ENCODE assay signal across 8 mouse cellular contexts in genomic region chr15:28070771-28071419, GRCm38 (mm10). TPM values are rescaled to one million over a fixed set of nuclear protein-coding genes. Genes with fewer than 3 reads are reported as not detected.
DNase-seq lines count a peak whose midpoint lies in the region; ATAC-seq and TF ChIP-seq lines count a peak whose summit lies in the region.

No protein-coding gene starts in this region.

- H3K36me3 ChIP-seq in heart, embryonic 10.5 days = no peaks in the 10 kb centered on the region
- H3K36me3 ChIP-seq in embryonic facial prominence, embryonic 10.5 days (replicated peaks) = no peaks in the 10 kb centered on the region
- no peaks in the 10 kb centered on the region for H3K36me3 ChIP-seq in kidney, adult 2 months (ENCODE audit: control insufficient read depth, insufficient read depth, low read length)
- H3K36me3 ChIP-seq in midbrain, embryonic 14.5 days (ENCODE audit: control insufficient read depth, insufficient read depth, low read length) = no peaks in the 10 kb centered on the region

- no peak overlapping the region for H3K27ac ChIP-seq in heart, embryonic 10.5 days
- no peak overlapping the region for H3K27ac ChIP-seq in embryonic facial prominence, embryonic 10.5 days (replicated peaks)
- peak overlapping the region; percentile 95 for H3K27ac ChIP-seq in kidney, adult 2 months (ENCODE audit: insufficient read depth, low read depth, low read length)
- H3K27ac ChIP-seq in midbrain, embryonic 14.5 days (replicated peaks; ENCODE audit: low read depth, low read length) = no peak overlapping the region

- TF ChIP-seq POLR2A in kidney, adult 2 months (IDR thresholded peaks at IDR 0.05; ENCODE audit: low read depth, low read length) = no peak

- H3K9me3 ChIP-seq in heart, embryonic 10.5 days = no peaks in the 10 kb centered on the region
- no peaks in the 10 kb centered on the region for H3K9me3 ChIP-seq in embryonic facial prominence, embryonic 10.5 days
- H3K9me3 ChIP-seq in midbrain, embryonic 14.5 days (ENCODE audit: control insufficient read depth, low read length) = no peaks in the 10 kb centered on the region

- 2% methylated on average over 12 of the region's 12 CpGs for WGBS in heart, embryonic 10.5 days
- 3% methylated on average over 12 of the region's 12 CpGs for WGBS in embryonic facial prominence, embryonic 10.5 days
- 3% methylated on average over 12 of the region's 12 CpGs for WGBS in kidney, adult 2 months
- WGBS in midbrain, embryonic 14.5 days = 4% methylated on average over 12 of the region's 12 CpGs

- no peak for DNase-seq in heart, embryonic 10.5 days (ENCODE audit: low spot score)
- DNase-seq in heart, adult 8-10 months (ENCODE audit: low spot score) = no peak
- no peak for DNase-seq in embryonic facial prominence, embryonic 10.5 days (ENCODE audit: low spot score)
- peak; percentile 66 for DNase-seq in kidney, adult 2 months
- DNase-seq in midbrain, embryonic 14.5 days = peak; percentile 38
- no peak for DNase-seq in layer of hippocampus, postnatal 36 days
- no peak for DNase-seq in adipocyte (ENCODE audit: low spot score)

- no peaks in the 10 kb centered on the region for H3K4me1 ChIP-seq in heart, embryonic 10.5 days
- 0 out of 2 replicates have a peak, but pooled peaks cover 5% of the 10 kb centered on the region for H3K4me1 ChIP-seq in embryonic facial prominence, embryonic 10.5 days
- no peaks in the 10 kb centered on the region for H3K4me1 ChIP-seq in kidney, adult 2 months (ENCODE audit: control insufficient read depth, insufficient read depth, low read length)
- H3K4me1 ChIP-seq in midbrain, embryonic 14.5 days (ENCODE audit: control insufficient read depth, insufficient read depth, low read length) = no peaks in the 10 kb centered on the region; the same call in 1 of the 2 replicates

- peak overlapping the region; percentile 24; the same call in 1 of the 2 replicates for H3K4me2 ChIP-seq in midbrain, embryonic 14.5 days (ENCODE audit: low read length)

- ATAC-seq in midbrain, embryonic 14.5 days (ENCODE audit: low FRiP score, low TSS enrichment) = no peak
- no peak for ATAC-seq in erythroid progenitor cell, adult 5-6 weeks (replicated peaks; ENCODE audit: low FRiP score, poor library complexity, severe bottlenecking)

- H3K9ac ChIP-seq in midbrain, embryonic 14.5 days (replicated peaks; ENCODE audit: low read length) = no peak overlapping the region

- peak overlapping the region; percentile 43 for H3K4me3 ChIP-seq in heart, embryonic 10.5 days
- H3K4me3 ChIP-seq in embryonic facial prominence, embryonic 10.5 days = peak overlapping the region; percentile 23; the same call in 1 of the 2 replicates
- peak overlapping the region; percentile 54 for H3K4me3 ChIP-seq in kidney, adult 2 months (ENCODE audit: insufficient read depth, low read depth, low read length)
- H3K4me3 ChIP-seq in midbrain, embryonic 14.5 days (replicated peaks; ENCODE audit: low read depth, low read length) = no peak overlapping the region

- H3K27me3 ChIP-seq in heart, embryonic 10.5 days (ENCODE audit: insufficient read depth, poor library complexity, severe bottlenecking) = 0 out of 2 replicates have a peak, but pooled peaks cover 4% of the 10 kb centered on the region
- peaks cover 17% of the 10 kb centered on the region for H3K27me3 ChIP-seq in embryonic facial prominence, embryonic 10.5 days (replicated peaks; ENCODE audit: low read depth, poor library complexity, severe bottlenecking)
- no peaks in the 10 kb centered on the region for H3K27me3 ChIP-seq in kidney, adult 2 months (replicated peaks; ENCODE audit: control insufficient read depth, insufficient read depth, low read length)
- H3K27me3 ChIP-seq in midbrain, embryonic 14.5 days (ENCODE audit: control insufficient read depth, insufficient read depth, low read length) = no peaks in the 10 kb centered on the region

- TF ChIP-seq CTCF in kidney, adult 2 months (conservative IDR thresholded peaks at IDR 0.05; ENCODE audit: insufficient read depth, insufficient read length, low read depth, low read length) = no peak

RNA-seq across cellular contexts. Expression of gene Trio, which starts 45.2 kb away (rescaled TPM):
- 12.7 and 22.7 TPM in 2 replicates for polyA plus RNA-seq in heart, embryonic 10.5 days (2016; fragmentation: Nextera tagmentation; extraction: Ambion mirVana)
- total RNA-seq in heart, adult 8-10 months (2022) = 10 to 100 TPM; 35.3 to 42.6 (median 36.6) TPM
- 24.8 and 28.8 TPM in 2 replicates for polyA plus RNA-seq in embryonic facial prominence, embryonic 10.5 days (2016; fragmentation: Nextera tagmentation; extraction: Ambion mirVana)
- polyA plus RNA-seq in kidney, adult 2 months (2012; rRNA removed) = 37.2 and 44.5 TPM in 2 replicates
- 56.5 and 59.8 TPM in 2 replicates for polyA plus RNA-seq in midbrain, embryonic 14.5 days (2014; fragmentation: Nextera tagmentation; extraction: Ambion mirVana)
- 100 to 1,000 TPM; 266 to 349 TPM for total RNA-seq in layer of hippocampus, postnatal 36 days (2021)
- total RNA-seq in erythroid progenitor cell, adult 5-6 weeks (2015; ENCODE audit: low replicate concordance) = 6.3 and 9.0 TPM in 2 replicates
- total RNA-seq in erythroid progenitor cell, adult 5-6 weeks (2017; ENCODE audit: low replicate concordance) = 3.4 and 5.5 TPM in 2 replicates

Comparison
In these comparisons a context has a peak if more than half of its experiments do, and no peak if none do; other contexts are left out.
1. DNase-seq: peak in kidney, adult 2 months (single experiment) and midbrain, embryonic 14.5 days (single experiment); none in heart, embryonic 10.5 days (single experiment), heart, adult 8-10 months (single experiment), embryonic facial prominence, embryonic 10.5 days (single experiment), layer of hippocampus, postnatal 36 days (0 of 2) and adipocyte (single experiment).